Mouse (Mus musculus): ENCODE measurements around the gene Gm20388.
A peak's percentile ranks its signal among the peaks of the same experiment; 100 is the strongest.

Gm20388 gene

DNA sequence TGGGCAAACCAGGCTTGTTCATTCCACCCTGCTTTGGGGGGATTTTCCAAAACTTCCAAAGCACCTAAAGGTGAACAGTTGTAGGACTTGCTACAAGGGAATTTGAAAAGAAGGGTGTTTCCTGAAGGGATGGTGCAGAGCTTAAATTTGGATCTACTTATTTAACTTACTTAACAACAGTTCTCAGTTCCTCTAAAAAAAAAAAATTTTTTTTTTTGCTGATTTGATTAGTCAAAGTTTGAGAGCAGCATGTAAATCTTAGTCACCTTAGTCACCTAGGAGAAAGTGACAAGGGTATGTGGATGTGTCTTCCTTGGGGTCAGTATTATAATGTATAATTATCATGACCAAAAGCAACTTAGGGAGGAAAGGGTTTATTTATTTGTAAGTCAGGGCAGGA is 2848.0 kb downstream of the Gm20388 start:
- DNase-seq (ENCODE audit: low spot score in 2 of 2) = no peak

DNA sequence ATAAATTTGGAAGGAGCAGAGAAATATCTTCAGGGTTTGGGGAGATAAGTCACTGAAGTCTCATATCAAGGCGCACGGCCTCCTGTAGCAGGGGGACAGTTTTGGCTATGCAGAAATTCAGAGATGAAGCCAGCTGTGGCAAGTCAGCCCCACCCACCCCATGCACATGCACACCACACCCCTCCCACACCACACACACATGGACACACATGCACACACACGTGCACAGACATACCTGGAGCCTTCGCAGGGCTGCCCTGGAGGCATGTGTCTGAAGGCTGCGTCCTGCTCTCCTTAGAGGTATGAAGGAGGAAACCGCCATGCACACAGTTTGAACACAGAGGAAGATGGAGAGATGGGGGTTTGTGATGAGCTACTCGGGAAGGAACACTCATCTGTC is 2849.5 kb downstream of the Gm20388 start:
- no peak for DNase-seq (ENCODE audit: low spot score in 2 of 2)

- DNase-seq (ENCODE audit: low spot score in 2 of 2) = no peak
Observed at GRCm38 (mm10) chr8:122761109-122761508, 2850.5 kb downstream of the Gm20388 start.

GRCm38 (mm10) chr8:122762731-122763266 is 2852.2 kb downstream of the Gm20388 start:
- DNase-seq (ENCODE audit: low spot score in 2 of 2) = no peak

GRCm38 (mm10) chr8:122763267-122763738 is 2852.7 kb downstream of the Gm20388 start:
- no peak for DNase-seq (ENCODE audit: low spot score in 2 of 2)

GRCm38 (mm10) chr8:122764790-122765474 is 2854.3 kb downstream of the Gm20388 start:
- no peak for DNase-seq (ENCODE audit: low spot score in 2 of 2)

- no peak for DNase-seq (ENCODE audit: low spot score in 2 of 2)
Observed at GRCm38 (mm10) chr8:122766189-122766588, 2855.5 kb downstream of the Gm20388 start.

DNA sequence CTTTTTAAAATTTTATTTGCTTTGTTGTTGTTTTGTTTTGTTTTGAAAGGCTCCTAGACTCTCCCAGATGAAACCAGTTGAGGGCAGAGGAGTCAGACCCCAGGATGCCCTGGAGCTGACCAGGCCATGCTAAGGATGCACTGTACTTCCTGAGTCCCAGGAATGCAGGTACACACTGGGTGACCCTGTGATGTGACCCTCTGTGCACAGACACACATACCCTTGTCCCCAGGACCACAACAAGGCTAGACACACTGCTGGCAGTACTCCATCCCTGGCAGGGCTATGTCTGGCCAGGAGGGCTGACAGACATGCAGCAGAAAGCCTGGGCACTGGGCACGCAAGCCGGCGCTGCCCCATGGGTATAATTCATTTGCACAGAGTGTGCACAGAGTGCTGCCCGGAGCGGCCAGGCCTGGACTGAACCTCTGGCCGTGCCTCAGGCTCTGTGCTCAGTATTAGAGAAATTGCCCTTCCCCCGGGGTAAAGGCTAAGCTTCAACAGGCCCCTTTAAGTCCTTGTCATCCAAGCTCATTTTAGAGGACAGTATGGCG is 2856.1 kb downstream of the Gm20388 start:
- no peak for DNase-seq (ENCODE audit: low spot score in 2 of 2)

DNA sequence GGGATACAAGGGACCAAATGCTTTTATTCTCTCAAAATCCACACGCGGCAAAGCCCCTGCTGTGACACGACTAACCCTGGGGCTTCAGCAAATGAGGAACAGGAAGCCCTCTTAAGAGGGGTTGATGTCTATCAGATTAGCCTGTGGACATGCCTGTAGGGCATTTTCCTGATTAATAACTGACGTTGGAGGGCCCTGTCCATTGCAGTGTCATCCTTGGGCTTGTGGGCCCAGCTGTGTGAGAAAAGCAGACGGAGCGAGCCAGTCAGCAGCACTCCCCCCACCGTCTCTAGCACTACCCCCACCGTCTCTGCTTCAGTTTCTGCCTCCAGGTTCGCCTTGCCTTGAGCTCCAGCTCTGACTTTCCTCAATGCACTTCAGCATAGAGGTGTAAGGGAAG is 2856.6 kb downstream of the Gm20388 start:
- DNase-seq (ENCODE audit: low spot score in 2 of 2) = no peak

- DNase-seq (ENCODE audit: low spot score in 2 of 2) = no peak
Observed at GRCm38 (mm10) chr8:122769251-122770058, 2858.8 kb downstream of the Gm20388 start.

GRCm38 (mm10) chr8:122772431-122773060 is 2861.9 kb downstream of the Gm20388 start:
- no peak for DNase-seq (ENCODE audit: low spot score in 2 of 2)

DNA sequence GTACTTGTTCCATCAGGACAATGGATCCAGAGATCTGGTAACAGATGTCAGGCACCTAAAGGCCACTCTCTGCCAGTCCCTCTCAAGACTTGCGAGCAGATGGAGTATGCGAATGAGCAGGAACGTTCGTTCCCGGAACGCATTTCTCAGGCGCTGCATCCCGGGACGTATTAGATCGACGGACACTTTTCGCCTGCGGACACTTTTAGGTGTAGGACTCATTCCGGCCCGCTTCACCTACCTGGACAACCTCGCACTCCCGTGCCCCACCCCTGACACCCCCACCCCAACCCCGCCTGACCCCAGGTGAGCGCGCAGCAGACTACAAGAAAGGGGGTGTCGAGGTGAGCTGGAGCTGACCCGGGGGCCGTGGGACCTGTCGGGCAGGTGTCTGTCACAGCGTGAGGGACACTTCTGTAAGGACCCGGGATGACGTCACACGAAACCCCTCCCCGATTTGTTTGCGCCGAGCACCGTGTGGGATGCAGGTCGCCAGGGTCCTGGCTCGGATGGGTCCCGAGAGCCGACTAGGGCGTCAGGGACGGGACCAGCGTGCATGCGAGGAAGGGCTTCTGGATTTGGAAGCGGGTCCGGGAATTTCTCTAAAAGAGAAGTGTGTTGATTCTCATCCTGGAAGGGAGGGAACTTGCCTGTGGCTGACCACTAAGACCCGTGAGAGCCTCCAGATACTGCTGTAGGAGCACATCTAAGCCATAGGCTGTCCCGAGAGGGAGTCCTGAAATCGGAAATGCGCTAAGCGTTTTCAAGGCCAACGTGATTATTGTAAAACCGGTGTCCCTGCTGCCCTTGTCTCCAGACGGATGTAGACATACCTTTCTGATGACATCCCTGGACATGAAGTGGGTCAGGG is 2864.9 kb downstream of the Gm20388 start, which contains the start of gene Acsf3:
Gene Acsf3 (plus strand): TSS at position 202 of the 871 bp plus-strand sequence.
- DNase-seq (ENCODE audit: low spot score in 2 of 2) = peak; percentile 62

DNA sequence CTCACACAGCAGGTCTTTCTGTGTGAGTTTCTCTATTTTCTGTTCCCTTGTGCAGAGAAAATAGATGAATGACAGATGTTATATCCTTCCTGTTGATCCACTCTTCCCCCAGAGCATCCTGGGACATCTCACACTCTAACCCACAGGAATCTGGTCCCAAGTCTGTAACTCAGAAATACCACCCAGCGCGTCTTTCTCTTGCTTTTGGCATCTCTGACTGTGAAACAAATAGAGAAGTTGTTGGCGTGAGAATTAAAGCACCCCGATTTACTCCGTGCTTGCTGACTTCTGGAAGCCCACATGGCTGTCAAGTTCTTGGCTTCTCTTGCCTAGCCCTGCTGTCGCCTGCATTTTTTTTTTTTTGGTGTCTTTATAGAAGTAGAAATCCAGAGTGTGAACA is 2867.1 kb downstream of the Gm20388 start:
- DNase-seq (ENCODE audit: low spot score in 2 of 2) = no peak

DNA sequence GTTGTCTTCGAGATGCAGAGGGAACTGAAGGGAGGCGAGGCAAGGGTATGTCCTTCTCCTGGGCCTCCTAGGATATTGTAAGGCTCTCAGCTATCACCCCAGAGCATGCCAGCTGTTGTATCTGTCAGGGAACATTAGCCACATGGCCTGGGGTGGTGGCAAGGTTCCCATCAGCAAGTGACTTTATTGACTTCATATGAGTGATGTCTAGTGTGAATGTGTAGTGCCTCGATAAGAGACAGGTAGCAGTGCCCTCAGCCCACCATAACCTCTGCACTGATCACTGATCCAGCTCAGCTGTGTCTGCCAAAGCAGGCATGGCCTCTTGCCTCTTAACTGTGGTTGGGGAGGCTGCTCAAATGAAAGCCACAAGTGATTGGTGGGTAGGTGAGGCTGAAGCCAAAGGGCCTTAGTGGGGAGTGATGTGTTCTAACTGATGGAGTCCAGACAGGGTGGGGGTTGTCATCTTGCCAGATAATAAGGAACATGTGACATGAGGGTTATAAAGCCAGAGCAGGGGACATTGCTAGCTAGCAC is 2868.1 kb downstream of the Gm20388 start:
- DNase-seq (ENCODE audit: low spot score in 2 of 2) = no peak

DNA sequence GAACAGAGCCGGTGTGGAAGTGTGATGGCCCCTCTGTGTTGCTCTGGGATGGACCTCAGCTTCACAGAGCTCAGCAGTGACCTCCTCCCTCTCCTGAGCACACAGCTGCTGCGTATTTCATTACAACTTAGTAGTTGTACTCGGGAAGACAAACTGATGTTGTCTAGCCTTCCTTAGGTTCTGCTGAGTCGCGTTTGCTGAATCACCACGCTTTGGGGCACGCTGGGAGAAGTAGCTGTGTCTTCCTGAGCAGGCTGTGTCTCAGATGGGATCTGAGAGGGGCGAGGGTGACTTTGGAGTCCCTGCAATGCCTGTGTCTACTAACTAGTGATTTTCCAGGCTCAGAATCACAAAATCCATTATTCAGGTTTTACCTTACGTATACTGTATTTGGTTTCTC is 2868.6 kb downstream of the Gm20388 start:
- no peak for DNase-seq (ENCODE audit: low spot score in 2 of 2)

DNA sequence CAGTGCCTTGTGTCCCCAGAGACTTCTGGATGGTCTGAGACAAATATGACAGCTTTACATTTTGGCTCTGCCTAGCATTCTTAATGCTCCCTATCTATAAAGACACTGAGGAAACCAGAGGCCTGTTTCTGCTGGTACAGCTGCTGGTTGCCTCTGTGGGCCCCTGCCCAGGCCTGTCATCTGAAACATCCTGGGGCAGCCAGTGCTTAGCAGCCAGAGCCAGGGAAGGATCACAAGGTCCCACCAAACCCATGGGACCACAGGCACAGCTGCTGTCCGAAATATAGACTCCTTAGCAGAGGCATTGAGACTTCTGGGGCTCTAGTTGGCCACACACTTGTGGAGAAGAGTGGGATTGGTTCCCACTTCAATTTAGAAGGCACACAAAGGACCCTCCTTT is 2874.1 kb downstream of the Gm20388 start:
- no peak for DNase-seq (ENCODE audit: low spot score in 2 of 2)

GRCm38 (mm10) chr8:122789796-122790195 is 2879.2 kb downstream of the Gm20388 start:
- no peak for DNase-seq (ENCODE audit: low spot score in 2 of 2)

- DNase-seq (ENCODE audit: low spot score in 2 of 2) = no peak
Observed at GRCm38 (mm10) chr8:122793375-122794174, 2882.9 kb downstream of the Gm20388 start.

GRCm38 (mm10) chr8:122794175-122794454 is 2883.5 kb downstream of the Gm20388 start:
- no peak for DNase-seq (ENCODE audit: low spot score in 2 of 2)

Measured in frontal cortex, postnatal 25 days (tissue).